Mouse (Mus musculus) myocyte (in vitro differentiated cells): ENCODE measurements at regions not wholly inside any gene's neighbourhood (a gene's known extent, or its start where the extent isn't known, plus 50 kb on each side); places are given as distances from the start of the nearest gene placed in this dataset.

ENCODE experiments used
- H3K27me3 ChIP-seq: one replicate; pipeline ENCODE4 v1.6.1; 2011; ENCODE audit not compliant: control insufficient read depth, insufficient read depth, insufficient read length
- H3K36me3 ChIP-seq: one replicate; pipeline ENCODE4 v1.6.1; 2011; ENCODE audit not compliant: control insufficient read depth, insufficient read depth
- H3K4me2 ChIP-seq: one replicate; pipeline ENCODE4 v1.6.1; 2011; ENCODE audit warnings: low read depth, control low read depth
- H3K4me3 ChIP-seq: one replicate; pipeline ENCODE4 v1.5.1; 2011; ENCODE audit warnings: mild to moderate bottlenecking, control low read depth, moderate library complexity
- H3K79me2 ChIP-seq: one replicate; pipeline ENCODE4 v1.6.1; 2011; ENCODE audit not compliant: control insufficient read depth, insufficient read depth
- H3ac ChIP-seq: one replicate; pipeline ENCODE4 v1.6.1; 2011; ENCODE audit not compliant: control insufficient read depth, insufficient read length
- CEBPB ChIP-seq: IDR thresholded peaks from 2 replicates; pipeline ENCODE4 v1.6.1; 2011; ENCODE audit warnings: mild to moderate bottlenecking, moderate library complexity; ENCODE audit not compliant: poor library complexity, insufficient read depth, severe bottlenecking
- E2F4 ChIP-seq: IDR thresholded peaks from one replicate; pipeline ENCODE4 v1.6.1; 2011; ENCODE audit warnings: mild to moderate bottlenecking, control low read depth, moderate library complexity; ENCODE audit not compliant: insufficient read depth
- MYOD1 ChIP-seq, 3 experiments: IDR thresholded peaks; one replicate each; pipeline ENCODE4 v1.6.1; 2011; ENCODE audit warnings: control low read depth in 2 of 3, low read depth in 2 of 3, mild to moderate bottlenecking in 2 of 3, moderate library complexity in 1 of 3; ENCODE audit not compliant: insufficient read length in 2 of 3, control insufficient read depth in 1 of 3
- MYOG ChIP-seq, 3 experiments: IDR thresholded peaks; one replicate each; pipeline ENCODE4 v1.6.1; 2011; ENCODE audit warnings: control low read depth in 2 of 3, low read depth in 2 of 3, mild to moderate bottlenecking in 2 of 3; ENCODE audit not compliant: insufficient read length in 2 of 3, control insufficient read depth in 1 of 3, insufficient read depth in 1 of 3
- POLR2AphosphoS2 ChIP-seq: IDR thresholded peaks from one replicate; pipeline ENCODE4 v1.6.1; 2011; ENCODE audit warnings: low read depth, control low read depth; ENCODE audit not compliant: insufficient read length
- SRF ChIP-seq: IDR thresholded peaks from one replicate; pipeline ENCODE4 v1.6.1; 2011; ENCODE audit warnings: low read depth; ENCODE audit not compliant: control insufficient read depth, insufficient read length
- TCF12 ChIP-seq: IDR thresholded peaks from one replicate; pipeline ENCODE4 v1.6.1; 2011; ENCODE audit warnings: mild to moderate bottlenecking, control low read depth; ENCODE audit not compliant: poor library complexity, insufficient read depth, severe bottlenecking
- TCF3 ChIP-seq: IDR thresholded peaks from one replicate; pipeline ENCODE4 v1.6.1; 2011; ENCODE audit warnings: low read depth, control low read depth; ENCODE audit not compliant: insufficient read length

- no peak overlapping the region for H3K4me2 ChIP-seq
- no peaks in the 10 kb centered on the region for H3K27me3 ChIP-seq
- TF ChIP-seq SRF, result no peak
- peak; percentile 47 for TF ChIP-seq TCF12
- TF ChIP-seq TCF3, result peak; percentile 58
- TF ChIP-seq MYOD1 (IDR thresholded peaks at IDR 0.05; ENCODE audit: control insufficient read depth in 1 of 3, insufficient read length in 2 of 3, low read depth in 2 of 3), result peak in 2 of 3 experiments; percentile 85 to 86
- peak; percentile 12 to 96 (median 85) for TF ChIP-seq MYOG (IDR thresholded peaks at IDR 0.05; ENCODE audit: control insufficient read depth in 1 of 3, insufficient read depth in 1 of 3, insufficient read length in 2 of 3, low read depth in 2 of 3)
- no peak for TF ChIP-seq E2F4
- TF ChIP-seq POLR2AphosphoS2, result no peak
- TF ChIP-seq CEBPB, result no peak
- H3K79me2 ChIP-seq, result no peaks in the 10 kb centered on the region
- H3K4me3 ChIP-seq, result no peak overlapping the region
- no peak overlapping the region for H3ac ChIP-seq
- no peaks in the 10 kb centered on the region for H3K36me3 ChIP-seq
Measured at GRCm38 (mm10) chr1:160855926-160856620, 50.1 kb upstream of the Rc3h1 start.
